Mouse (Mus musculus) MEL (cell line): ENCODE results near the gene Atp10a.

Experiments
- CTCF ChIP-seq, 3 experiments: IDR thresholded peaks in 2 of 3; conservative IDR thresholded peaks in 1 of 3; 2 replicates each; pipeline ENCODE4 v1.5.1; 2011 to 2012; ENCODE audit warnings: low read length in 3 of 3, low read depth in 2 of 3, mild to moderate bottlenecking in 2 of 3, improper control_type of control experiment in 1 of 3, inconsistent platforms in 1 of 3, mixed read lengths in 1 of 3, moderate library complexity in 1 of 3; ENCODE audit not compliant: control insufficient read depth in 1 of 3, insufficient read depth in 1 of 3, poor library complexity in 1 of 3, severe bottlenecking in 1 of 3
- EP300 ChIP-seq, 2 experiments: IDR thresholded peaks; 2 replicates each; pipeline ENCODE4 v1.6.1; 2011; ENCODE audit warnings: improper control_type of control experiment in 2 of 2, low read length in 2 of 2, low read depth in 1 of 2, mild to moderate bottlenecking in 1 of 2
- ETS1 ChIP-seq: IDR thresholded peaks from 2 replicates; pipeline ENCODE4 v1.6.1; 2012; ENCODE audit warnings: low read depth, mild to moderate bottlenecking, inconsistent platforms, low read length, improper control_type of control experiment, moderate library complexity
- POLR2AphosphoS2 ChIP-seq: IDR thresholded peaks from 2 replicates; pipeline ENCODE4 v1.6.1; 2011; ENCODE audit warnings: low read length, improper control_type of control experiment
- SIN3A ChIP-seq: IDR thresholded peaks from 2 replicates; pipeline ENCODE4 v1.6.1; 2012; ENCODE audit warnings: low read length, improper control_type of control experiment, inconsistent platforms
- USF1 ChIP-seq: IDR thresholded peaks from 2 replicates; pipeline ENCODE4 v1.6.1; 2014; ENCODE audit warnings: low read depth, mild to moderate bottlenecking, inconsistent platforms, low read length, improper control_type of control experiment, moderate library complexity

DNA sequence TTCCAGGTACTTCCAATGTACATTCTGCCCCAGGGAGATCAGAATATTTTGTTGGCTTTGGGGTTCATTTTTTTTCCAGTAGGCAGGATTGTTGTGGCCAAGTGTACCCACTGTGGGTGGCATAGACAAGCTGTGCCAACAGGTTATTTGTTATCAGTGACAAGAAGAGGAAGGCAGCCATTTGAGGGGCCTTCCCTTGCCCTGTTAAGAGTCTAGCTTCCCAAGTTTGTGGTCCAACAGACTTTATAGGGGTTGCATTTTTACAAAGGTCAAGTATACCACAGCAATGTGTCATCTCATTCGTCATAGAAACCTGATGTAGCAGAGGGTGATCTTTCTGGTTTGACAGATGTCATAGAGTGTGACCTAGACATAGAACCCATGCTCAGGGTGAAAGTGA is 66.3 kb downstream of the Atp10a start:
- TF ChIP-seq CTCF (IDR thresholded peaks at IDR 0.05 in 2 of 3, conservative IDR thresholded peaks at IDR 0.05 in 1 of 3; ENCODE audit: control insufficient read depth in 1 of 3, insufficient read depth in 1 of 3, low read depth in 2 of 3, low read length in 3 of 3, poor library complexity in 1 of 3, severe bottlenecking in 1 of 3) (no peak), USF1 (no peak), SIN3A (no peak), ETS1 (no peak), POLR2AphosphoS2 (no peak), EP300 (IDR thresholded peaks at IDR 0.05; ENCODE audit: low read depth in 1 of 2, low read length in 2 of 2) (no peak)
